Mouse (Mus musculus) liver, embryonic 14.5 days (tissue): ENCODE results near the gene Col26a1.

Experiments
- CTCF ChIP-seq: IDR thresholded peaks from 2 replicates; pipeline ENCODE4 v1.5.1; 2016; ENCODE audit warnings: antibody characterized with exemption, low read depth, control low read depth
- EP300 ChIP-seq: IDR thresholded peaks from 2 replicates; pipeline ENCODE4 v1.6.1; 2016; ENCODE audit warnings: antibody characterized with exemption, low read depth

GRCm38 (mm10) chr5:136861191-136861940, 21.6 kb downstream of the Col26a1 start:
- TF ChIP-seq CTCF, result no peak
- no peak for TF ChIP-seq EP300
